Mouse (Mus musculus) retina, postnatal 7 days (tissue): ENCODE results near the gene Ttf2.

Experiments used
- DNase-seq: peaks from one replicate; pipeline ENCODE4 v3.0.0-alpha.2; 2012; ENCODE audit warnings: low read depth, low spot score

Gene Ttf2

DNA sequence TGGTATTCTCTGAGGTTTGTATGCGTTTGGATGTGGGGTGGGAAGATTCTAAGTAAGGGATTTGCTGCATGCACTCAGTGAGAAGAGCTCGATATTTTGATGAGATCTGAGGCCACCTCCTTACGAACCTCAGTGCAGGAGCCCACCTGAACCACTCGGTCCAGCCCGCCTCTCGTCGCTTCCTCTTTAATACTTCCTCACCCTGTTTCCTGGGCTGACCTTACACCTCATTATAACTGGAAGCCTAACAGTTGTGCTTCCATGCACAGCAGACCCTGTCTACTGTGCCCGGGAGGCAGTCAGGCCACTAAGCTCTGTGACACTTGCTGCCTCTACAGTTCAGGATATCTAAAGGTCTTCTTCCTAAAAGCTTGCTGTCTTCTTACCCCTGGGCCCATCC lies 9.8 kb upstream of the Ttf2 start:
- DNase-seq: no peak

DNA sequence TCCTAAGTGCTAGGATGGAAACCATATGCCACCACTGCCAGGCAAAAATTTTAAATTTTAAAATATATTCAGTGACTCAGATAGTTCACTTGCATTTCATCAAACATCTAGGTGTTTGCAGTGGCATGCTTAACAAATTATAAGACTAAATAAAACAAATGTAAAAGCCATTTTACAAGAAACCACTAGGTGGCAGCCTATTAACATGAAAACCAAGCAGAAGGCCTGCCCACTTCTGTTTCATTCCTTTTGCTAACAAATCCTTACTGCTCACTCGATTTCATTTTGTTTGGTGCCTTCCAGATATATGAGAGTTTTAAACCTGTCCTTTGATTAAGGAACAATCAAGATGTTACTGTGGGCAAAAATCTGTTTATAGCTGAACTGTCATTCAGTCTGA lies 4.4 kb upstream of the Ttf2 start:
- DNase-seq: peak; percentile 35

DNA sequence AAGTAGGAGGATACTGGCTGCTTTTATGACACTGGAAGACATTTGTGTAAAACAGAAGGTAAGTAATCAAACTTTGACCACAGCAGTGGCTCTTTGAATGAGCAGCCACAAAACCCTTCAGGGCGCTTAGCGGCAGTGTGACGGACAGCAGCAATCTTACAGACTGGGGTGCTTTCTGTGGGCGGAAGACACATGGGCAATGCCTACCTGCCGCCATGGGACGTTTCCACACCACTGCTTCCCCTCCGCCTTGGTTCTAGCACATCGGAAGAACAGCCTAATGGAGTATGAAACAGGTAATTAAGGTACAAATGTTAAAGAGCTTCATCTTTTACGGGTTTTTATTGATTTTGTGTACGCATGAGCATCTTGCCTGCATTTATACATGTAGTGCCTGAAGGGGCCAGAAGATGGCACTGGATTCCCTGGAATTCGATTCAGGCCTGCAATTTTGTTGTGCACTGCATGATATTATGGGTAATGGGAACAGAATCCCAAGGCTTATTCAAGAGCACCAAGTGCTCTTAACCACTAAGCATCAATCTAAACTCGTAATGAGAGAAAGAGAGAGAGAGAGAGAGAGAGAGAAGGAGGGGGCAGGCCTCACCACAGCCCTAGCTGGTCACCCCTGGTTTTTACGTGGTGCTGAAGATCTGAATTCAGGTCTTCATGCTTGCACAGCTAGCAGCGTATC lies 5.5 kb downstream of the Ttf2 start:
- peak; percentile 20 for DNase-seq

DNA sequence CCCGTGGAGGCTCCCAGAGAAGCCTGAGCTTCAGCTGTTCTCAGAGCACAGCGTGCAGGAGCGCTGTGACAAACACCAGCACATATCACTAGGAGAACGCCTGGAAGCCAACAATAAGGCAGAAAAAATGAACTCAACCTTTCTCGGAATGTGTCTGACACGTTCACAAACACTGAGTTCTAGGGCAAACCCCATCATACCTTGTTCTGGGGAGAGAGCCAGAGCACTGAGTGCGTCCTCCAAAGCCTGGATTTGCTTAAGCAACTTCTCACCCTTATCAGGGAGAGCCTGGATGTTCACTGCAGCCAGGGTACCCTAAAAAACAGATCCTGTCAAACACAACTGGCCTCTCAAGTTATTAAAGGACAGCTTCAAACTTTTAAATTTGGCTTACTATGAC lies 8.0 kb downstream of the Ttf2 start:
- no peak for DNase-seq

DNA sequence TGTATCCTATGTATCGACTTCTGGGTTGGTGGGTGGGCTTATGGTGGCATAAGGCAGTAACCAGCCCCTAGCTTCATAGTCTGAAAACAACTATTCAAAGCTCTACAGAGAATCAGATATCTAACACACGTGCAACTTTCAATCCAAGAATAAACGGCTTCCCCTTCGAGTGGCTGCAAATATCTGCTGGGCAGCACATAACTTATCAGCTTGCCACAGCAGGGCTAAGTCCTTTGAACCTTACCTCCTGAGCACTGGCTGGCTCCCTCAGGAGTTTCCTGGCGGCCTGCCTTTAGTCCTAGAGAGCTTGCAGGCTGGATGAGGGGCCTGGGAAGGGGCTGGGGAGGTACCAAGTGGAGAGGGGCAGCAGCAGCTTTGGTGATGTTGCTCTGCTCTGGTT lies 8.5 kb downstream of the Ttf2 start:
- DNase-seq: no peak

DNA sequence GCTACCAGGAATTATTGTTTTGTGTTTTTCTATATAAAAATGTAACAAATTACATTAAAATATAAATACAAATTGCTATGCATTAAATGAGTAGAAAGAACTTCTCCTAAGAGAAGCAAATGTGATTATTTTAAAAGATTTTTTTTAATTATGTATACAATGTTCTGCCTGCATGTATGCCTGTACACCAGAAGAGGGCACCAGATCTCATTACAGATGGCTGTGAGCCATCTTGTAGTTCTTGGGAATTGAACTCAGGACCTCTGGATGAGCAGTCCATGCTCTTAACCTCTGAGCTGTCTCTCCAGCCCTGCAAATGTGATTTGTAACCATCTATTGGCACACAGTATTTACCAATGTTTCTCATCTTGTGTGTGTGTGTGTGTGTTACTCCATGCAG lies 14.8 kb downstream of the Ttf2 start:
- DNase-seq: no peak

DNA sequence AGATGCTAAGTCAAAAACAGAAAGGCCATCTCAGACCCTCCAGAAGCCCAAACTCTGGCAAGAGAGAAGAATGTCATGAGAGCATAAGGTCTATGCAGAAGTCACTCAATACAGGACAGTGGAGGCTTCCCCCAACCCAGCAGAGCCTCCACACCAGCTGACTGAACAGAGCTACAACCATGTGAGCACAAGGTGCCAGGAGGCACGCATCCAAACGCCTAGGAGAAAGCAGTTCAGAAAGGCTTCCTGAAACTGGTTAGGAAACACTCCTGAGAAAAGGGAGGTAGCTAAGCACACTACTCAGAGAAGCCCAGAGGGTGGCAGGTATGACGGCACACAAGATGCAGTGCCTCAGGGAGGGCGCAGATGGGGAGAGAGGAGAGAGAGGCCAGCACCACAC lies 17.9 kb downstream of the Ttf2 start:
- DNase-seq: no peak

DNA sequence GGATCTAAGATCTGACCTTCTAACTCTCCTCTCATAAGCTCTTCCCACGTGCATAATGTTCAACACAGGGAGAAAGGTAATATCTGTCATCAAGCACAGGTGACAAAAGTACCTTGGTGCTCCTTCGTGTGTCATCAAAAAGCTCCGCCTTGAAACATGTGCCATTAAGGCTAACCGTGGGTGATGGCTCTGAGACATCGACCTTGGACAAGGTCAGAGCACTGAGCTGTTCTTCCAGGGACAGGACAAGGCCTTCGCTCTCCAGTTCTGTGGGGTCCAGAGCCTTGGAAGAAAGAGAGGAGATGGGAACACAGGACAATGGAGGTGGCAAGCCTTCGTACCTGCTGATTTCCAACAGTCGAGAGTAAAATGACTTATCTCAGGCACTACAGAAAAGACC lies 22.2 kb downstream of the Ttf2 start:
- no peak for DNase-seq

DNA sequence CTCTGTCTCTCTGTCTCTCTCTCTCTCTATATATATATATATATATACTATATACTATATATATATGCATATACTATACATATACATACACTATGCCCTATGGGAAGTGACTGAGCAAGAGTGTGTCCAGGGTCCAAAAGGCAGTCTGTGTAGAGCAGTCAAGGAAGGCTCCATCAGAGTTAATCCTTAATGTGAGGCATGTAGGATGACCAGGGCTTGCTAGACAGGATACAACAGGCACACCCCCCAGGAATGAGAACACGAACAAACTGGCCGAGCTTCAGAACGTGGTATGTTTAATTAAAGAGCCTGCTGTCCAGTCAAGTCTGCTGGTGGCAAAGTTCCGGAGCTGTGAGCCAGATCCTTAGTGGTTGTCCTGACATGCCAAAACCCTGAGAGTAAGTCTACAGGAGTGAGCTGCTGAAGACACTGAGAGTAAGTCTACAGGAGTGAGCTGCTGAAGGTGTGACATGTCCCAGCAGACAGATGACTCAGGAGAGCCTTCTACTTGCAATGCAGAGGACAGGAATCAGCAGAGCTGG lies 28.9 kb downstream of the Ttf2 start:
- no peak for DNase-seq

DNA sequence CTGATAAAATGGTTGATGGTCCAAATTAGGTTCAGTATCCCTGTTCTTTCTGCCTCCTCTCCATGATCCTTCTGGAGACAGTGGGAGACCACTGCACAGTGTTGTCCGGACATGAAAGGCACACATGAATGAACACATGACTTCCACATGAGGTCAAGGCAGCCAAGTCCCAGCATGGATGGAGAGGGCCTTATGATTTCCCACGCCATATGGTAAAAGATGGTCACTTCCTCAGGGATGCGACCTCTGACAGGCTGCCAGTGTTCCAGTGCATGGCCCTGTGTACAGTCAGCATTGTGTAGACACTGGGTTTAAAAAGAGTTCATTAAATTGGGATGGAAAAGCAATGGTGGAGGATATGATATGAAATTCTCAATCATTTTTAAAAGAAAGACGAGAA lies 31.3 kb downstream of the Ttf2 start:
- no peak for DNase-seq

DNA sequence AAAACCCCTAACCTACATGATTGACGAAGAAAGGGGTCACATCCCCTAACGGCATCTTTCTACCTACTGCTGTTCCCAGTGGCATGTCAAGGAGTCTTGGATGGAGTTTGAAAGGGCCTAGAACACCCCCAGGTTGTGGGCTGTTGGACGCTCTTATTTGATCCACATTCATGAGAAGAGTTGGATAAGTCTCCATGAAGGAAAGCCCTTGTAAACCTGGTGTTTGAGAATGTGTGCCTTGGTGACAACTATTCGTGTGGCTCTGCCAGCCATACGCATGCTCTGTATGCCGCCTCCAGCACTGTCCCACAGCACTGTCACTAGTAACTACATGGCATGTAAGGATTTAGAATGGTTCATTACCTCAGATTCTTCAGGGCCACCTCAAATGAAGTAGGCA lies 33.3 kb downstream of the Ttf2 start:
- no peak for DNase-seq

DNA sequence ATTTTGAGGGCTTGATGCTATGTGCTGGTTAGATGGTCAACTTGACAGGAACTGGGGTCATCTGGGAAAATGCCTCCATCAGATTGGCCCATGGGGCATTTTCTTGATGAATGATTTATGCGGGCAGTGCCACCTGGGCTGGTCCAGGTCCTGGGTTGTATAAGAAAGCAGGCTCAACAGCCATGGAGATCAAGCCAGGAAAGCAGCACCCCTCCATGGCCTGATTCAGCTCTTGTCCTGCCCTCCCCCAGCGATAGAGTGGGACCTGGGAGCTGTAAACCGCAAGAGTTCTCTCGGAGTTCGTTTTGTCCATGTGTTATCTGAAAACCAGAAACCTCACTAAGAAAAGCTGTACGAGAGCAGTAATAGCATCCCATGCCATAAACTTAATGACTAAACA lies 33.9 kb downstream of the Ttf2 start:
- DNase-seq: no peak

DNA sequence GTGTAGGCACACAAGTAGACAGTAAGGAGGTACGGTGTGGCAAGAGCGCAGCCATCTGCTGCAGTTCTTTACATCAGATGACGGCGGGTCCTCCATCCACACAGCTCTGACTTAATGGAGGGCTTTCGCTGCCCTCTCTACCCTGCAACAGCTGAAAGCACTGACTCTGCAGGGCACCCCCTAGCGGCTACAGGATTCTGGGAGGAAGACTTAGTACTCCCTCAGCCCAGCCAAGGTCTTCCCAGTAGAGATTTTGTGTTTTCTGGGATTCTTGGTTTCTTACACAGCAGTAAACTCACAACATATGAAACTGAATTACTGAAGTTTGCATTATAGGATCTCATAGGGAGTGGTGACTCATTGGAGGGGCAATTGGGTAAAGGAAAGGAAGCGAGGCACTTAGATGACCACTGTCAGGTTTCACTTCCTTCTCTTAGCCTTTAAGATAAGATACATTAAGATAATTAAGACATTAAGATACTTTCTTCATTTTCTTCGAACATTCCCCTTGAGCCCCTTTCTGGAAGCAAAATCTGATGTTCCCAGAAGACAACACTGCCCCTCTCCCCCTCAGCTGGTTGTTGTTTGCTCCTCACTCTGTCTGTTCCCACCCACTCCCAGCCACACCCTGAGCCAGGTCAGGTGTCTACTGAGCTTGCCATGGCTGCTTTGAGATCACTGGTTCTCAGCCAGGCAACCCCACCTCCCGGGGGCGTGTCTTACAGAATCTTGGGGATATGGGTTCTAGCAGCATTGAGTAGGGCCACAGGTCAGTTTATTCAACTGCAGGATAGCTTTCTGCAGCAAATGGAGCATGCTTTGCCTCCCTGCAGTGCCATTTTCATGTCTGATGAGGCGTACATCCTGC lies 37.2 kb downstream of the Ttf2 start:
- no peak for DNase-seq

DNA sequence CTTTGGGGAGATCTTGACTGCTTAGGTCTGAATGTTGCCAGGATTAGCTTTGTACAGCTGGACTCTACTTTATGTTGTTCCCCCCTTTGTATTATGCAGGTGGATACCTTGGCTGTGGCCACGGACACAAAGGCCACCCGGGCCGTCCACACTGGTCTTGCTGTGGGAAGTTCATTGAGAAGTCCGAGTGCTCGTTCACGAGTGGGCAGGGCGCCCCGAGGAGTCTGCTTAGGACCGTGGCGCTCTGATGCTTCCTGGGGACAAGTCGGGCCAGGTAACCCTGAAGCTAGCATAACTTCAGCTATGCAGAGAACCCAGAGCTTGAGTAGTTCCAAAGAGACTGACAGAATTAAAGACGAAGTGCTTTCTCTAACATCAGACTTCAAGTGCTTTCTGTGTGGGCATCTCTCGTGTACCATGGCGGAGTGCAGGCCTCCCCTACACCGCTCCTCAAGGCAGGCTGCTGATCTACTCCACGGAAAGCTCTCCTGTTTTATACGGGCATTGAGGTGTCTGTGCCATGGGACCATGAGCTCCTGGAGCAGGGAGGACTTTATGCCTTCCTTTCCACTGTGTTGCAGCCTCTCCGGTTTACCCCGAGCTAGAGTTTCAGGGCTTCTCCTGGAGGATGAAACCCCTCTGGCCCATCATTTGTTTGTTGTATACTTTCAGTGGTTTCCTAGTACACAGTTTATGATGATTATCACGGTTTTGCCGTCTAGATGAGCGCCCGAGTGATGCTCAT lies 38.0 kb downstream of the Ttf2 start:
- DNase-seq: no peak

DNA sequence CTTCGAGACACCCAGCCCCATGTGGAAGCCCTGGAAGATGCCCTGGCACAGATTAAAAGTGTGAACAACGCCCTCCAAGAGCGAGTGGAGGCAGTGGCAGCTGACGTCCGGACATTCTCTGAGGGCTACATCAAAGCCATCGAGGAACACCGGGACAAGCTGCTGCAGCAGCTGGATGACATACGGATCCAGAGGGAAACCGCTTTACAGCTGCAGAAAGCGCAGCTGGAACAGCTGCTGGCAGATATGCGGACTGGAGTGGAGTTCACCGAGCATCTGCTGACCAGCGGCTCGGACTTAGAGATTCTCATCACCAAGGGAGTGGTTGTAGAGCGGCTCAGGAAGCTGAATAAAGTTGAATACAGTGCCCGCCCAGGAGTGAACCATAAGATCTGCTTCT lies 44.3 kb downstream of the Ttf2 start:
- no peak for DNase-seq

DNA sequence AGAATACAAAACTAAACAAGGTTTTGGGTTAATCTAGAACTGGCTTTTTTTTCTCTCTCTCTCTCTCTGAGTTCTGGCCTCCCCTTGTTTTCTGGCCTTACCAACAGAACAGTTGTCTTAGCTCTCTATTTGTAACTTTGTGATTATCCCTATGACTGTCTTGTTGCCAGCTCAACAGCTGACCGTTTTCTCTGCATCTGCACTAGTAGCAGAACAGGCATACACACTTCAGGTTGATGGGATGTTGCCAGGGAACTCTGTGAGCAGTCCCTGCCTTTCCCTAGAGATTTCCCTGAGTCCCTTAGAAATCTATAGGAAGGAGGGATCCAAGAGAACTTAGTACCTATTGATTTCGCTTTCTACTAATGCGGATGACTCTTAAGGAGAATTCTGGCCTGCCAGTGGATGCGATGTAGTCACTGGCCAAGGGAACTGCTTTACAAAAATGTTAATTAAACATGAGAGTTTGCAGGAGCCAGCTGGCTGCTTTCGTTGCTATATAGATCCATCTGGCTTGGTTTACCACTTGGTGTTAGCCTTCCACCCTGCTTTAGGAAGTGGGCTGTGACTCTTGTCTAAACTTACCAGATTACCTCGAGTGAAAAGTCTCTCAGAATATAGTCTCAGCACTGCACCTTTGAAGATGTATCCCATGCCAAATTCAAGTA lies 45.3 kb downstream of the Ttf2 start:
- DNase-seq: no peak

DNA sequence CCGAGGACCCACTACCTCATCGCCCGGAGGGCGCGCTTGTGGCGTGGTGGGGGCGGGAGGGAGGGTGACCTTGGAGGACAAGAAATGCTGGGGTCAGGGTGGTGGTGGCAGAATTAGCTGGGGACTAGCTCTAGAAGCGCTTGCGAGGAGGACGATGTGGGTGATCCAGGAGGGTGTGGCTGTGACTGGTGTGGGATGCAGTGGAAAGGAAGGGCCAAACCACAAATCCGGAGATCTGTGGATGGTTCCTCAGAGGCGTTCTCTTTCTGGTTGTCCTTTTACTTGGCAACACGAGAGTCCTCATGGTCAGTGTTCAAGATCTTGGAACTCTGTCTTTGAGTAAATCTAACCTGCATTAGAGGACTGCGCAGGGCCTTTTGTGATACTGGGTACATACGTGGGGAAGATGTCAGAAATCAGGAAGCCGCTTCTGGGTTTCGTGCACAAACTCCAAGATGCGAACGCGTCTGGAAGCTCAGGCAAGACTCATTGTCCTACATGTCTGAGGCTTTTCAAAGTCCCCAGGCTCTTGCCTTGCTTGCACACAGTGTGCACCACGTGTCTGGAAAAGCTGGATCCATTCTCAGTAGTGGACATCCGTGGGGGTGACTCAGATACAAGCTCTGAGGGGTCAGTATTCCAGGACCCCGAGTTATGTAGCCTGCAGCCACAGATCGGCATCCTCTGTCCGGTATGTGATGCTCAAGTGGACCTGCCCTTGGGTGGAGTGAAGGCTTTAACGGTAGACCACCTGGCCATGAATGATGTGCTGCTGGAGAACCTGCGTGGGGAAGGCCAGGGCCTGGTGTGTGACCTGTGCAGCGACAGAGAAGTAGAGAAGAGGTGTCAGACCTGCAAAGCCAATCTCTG lies 46.7 kb downstream of the Ttf2 start:
- no peak for DNase-seq

DNA sequence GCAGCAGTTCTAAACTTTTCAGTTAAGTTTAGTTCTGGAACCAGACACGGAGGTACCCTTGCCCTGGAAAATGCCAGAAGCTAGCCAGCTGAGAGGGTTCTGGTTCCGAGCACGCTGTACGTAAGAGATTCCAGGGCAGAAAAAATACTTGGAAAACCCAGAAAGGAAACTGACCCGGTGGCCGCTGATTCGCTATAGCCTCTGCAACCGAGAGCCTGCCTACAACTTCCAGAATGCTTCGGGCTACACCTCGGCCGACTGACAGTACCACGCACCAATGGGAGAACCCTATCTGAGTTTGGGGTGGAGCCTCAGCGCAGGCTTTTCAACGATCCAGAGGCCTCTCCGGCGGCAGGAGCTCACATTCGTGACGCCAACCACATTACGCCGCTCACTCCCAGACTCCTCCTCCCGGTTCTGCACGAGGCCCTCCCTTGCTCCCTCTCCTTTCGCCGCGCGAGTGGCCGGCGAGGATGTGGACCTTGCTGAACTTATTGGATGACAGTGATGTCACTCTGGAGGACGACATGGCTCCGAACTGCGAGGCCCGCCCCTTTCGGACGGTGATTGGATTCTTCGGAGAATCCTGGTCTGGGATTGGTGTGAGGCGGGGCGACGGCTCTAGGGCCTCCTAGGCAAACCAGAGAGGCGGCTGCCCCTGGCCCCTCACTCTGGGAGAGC lies 47.5 kb downstream of the Ttf2 start, which contains the start of gene Trim45:
Gene Trim45 (plus strand): TSS at position 378 of the 681 bp plus-strand sequence.
- DNase-seq: peak; percentile 98

DNA sequence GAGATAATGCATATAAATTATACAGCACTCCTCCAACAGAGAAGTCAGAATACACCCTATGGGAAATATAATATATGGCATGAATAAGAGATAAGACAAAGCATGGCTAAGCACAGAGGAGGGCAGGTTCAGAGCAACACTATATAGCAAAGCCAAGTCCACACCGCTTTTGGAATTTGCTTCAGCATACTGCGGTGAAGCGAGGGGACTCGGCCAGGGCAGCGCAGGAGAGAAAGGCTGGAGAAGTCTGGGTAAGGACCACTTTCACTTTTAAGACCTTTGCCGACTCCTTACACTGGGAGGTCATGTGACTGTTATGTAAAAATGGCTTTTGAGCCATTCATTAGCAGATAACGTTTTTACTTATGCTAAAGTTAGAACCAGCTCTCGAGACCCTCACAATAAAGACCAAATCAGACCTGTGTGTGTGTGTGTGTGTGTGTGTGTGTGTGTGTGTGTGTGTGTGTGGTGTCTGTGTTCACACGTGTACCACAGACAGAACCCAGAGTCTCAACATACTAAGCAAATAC lies 48.8 kb downstream of the Ttf2 start:
- no peak for DNase-seq

DNA sequence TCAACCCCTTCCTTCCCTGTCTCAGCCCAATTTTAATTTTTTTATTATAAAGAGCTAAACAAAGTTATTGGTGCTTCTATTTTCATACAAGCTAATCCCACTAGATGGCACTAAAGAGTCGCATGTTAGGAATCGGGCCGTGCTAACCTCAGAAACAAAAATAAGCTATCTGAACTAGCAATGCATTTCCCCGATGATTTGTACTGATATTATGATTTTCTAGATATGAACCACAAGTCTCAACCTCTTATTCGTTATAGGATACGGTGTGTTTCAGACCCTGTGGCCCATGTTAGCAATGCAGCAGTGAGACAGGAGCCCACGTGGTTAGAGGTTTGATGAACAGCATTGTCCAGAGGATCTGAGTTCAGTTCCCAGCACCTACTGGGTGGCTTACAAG lies 52.6 kb downstream of the Ttf2 start:
- DNase-seq: peak; percentile 37
